Mouse (Mus musculus) erythroblast, embryonic 14.5 days (primary cell): Measurements from ENCODE around the gene Tmem243.

ENCODE experiments used
- GATA1 ChIP-seq: IDR thresholded peaks from 2 replicates; pipeline ENCODE4 v1.6.1; 2012; ENCODE audit warnings: low read length, inconsistent platforms, mixed read lengths
- TAL1 ChIP-seq: IDR thresholded peaks from 3 replicates; pipeline ENCODE4 v1.6.1; 2012; ENCODE audit warnings: low read length, inconsistent platforms, mixed read lengths

- TF ChIP-seq TAL1 = no peak
- TF ChIP-seq GATA1 = no peak
These were observed 6.3 kb downstream of the Tmem243 start for GRCm38 (mm10) chr5:9106806-9107205.
